Mouse (Mus musculus): ENCODE data around the gene Pcdh15. TPM values are rescaled to one million over a fixed set of nuclear protein-coding genes. Genes with fewer than 3 reads are reported as not detected.

Pcdh15 gene
- polyA plus RNA-seq, 1 experiment from 2014 or later: 0.70 TPM

DNA sequence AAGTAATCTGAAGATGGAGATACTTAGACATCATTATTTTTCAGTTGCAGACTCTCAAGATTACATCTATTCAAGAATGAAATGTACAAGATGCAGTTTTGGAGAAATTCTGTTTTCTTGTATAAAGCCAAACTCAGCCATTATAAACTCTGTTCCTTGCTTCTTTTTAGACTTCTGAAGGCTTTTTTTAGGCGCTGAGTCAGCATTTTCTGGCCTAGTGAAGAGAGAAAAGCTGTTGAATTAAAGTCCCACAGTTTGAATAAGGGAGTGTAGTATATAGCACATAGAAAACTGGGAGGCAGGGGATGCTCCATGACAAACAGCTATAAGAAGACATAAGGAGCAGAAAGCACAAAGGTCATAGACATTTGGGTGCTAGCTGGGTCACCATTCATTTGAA, 1017.7 kb downstream of the Pcdh15 start:
- Histone ChIP-seq H3K9me3 (ENCODE audit: control insufficient read depth, low read length) (no peaks in the 10 kb centered on the region), H3K36me3 (ENCODE audit: control insufficient read depth, insufficient read depth, low read length) (no peaks in the 10 kb centered on the region), H3K27ac (replicated peaks in 1 of 2; ENCODE audit: control insufficient read depth in 1 of 2, insufficient read depth in 1 of 2, low read depth in 2 of 2, low read length in 2 of 2) (no peak overlapping the region), H3K4me1 (ENCODE audit: control insufficient read depth in 2 of 2, insufficient read depth in 2 of 2, low read length in 2 of 2) (no peaks in the 10 kb centered on the region), H3K4me3 (ENCODE audit: control insufficient read depth in 1 of 2, insufficient read depth in 1 of 2, low read depth in 1 of 2, low read length in 2 of 2) (no peak overlapping the region), H3K4me2 (ENCODE audit: low read length) (no peak overlapping the region), H3K9ac (ENCODE audit: low read length) (no peak overlapping the region), H3K27me3 (ENCODE audit: control insufficient read depth, insufficient read depth, low read length) (no peaks in the 10 kb centered on the region)
- 15% methylated on average over 1 of the region's 1 CpGs for WGBS
- no peak for ATAC-seq (ENCODE audit: insufficient number of reproducible peaks, insufficient read depth, low FRiP score, low read depth)

DNA sequence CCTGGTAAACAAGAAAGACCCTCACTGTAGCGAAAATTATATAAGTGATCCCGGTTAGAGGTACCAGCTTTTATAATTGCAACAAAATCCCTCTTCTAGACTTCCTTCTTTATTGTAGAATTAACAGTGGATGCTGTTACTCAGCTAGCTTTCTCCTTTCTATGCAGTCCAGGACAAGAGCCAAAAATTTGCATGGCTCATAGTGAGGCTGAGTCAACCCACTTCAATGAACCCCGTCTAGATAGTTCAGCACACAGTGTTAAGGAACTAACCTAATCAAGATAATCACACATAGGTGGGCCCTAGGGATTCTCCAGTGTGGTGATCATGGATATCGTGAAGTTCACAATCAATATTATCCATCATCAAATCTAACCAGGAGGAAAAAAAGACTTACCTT, 1024.3 kb downstream of the Pcdh15 start:
- Histone ChIP-seq H3K4me2 (ENCODE audit: low read length) (no peak overlapping the region), H3K9me3 (ENCODE audit: control insufficient read depth, low read length) (no peaks in the 10 kb centered on the region), H3K4me3 (ENCODE audit: control insufficient read depth in 1 of 2, insufficient read depth in 1 of 2, low read depth in 1 of 2, low read length in 2 of 2) (no peak overlapping the region), H3K9ac (ENCODE audit: low read length) (no peak overlapping the region), H3K4me1 (ENCODE audit: control insufficient read depth in 2 of 2, insufficient read depth in 2 of 2, low read length in 2 of 2) (no peaks in the 10 kb centered on the region), H3K36me3 (ENCODE audit: control insufficient read depth, insufficient read depth, low read length) (no peaks in the 10 kb centered on the region), H3K27ac (replicated peaks in 1 of 2; ENCODE audit: control insufficient read depth in 1 of 2, insufficient read depth in 1 of 2, low read depth in 2 of 2, low read length in 2 of 2) (no peak overlapping the region), H3K27me3 (ENCODE audit: control insufficient read depth, insufficient read depth, low read length) (no peaks in the 10 kb centered on the region)
- 79% methylated on average over 4 of the region's 4 CpGs for WGBS
- ATAC-seq (ENCODE audit: insufficient number of reproducible peaks, insufficient read depth, low FRiP score, low read depth): no peak

DNA sequence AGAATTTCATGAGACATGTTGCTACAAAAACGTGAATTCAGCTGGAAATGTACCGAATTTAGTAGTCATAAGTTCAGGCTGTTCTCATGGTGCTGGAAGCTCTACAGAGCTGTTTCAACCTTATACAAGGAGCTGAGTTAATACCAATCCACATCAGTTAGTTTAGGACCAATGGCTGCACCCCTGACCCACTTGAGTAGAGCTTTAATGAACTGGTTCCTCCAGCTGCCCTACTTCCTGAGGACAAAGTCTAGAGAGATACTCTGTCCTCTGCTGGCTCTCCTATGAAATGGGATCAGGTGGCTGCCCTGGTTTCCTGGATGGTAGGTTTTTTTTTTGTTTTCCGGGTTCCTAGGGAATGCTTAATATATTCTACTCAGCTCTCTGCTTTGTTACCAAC, 1030.0 kb downstream of the Pcdh15 start:
- no peaks in the 10 kb centered on the region for H3K27me3 ChIP-seq (ENCODE audit: control insufficient read depth, insufficient read depth, low read length)
- 76% methylated on average over 3 of the region's 3 CpGs for WGBS
- ATAC-seq (ENCODE audit: insufficient number of reproducible peaks, insufficient read depth, low FRiP score, low read depth): no peak

DNA sequence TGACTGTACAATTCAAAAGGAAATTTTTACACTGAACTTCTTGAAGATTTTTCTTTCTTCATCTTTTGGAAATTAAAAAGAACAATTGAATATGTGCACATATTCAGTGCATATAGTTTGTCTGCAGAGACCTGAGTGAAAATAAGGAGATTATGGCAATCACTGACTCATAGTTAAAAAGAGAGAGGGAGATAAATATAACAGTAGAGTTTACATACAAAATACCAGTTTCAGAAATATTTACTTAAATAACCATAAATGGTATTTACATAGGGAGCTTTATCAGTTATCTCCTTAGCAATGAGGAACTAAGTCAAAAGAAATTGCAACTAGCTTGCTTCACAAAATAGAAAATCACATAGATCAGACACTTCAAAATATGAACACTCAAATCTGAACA, 1030.5 kb downstream of the Pcdh15 start:
- Histone ChIP-seq H3K36me3 (ENCODE audit: control insufficient read depth, insufficient read depth, low read length) (no peaks in the 10 kb centered on the region), H3K4me3 (ENCODE audit: control insufficient read depth in 1 of 2, insufficient read depth in 1 of 2, low read depth in 1 of 2, low read length in 2 of 2) (no peak overlapping the region), H3K27me3 (ENCODE audit: control insufficient read depth, insufficient read depth, low read length) (no peaks in the 10 kb centered on the region), H3K9ac (ENCODE audit: low read length) (no peak overlapping the region), H3K9me3 (ENCODE audit: control insufficient read depth, low read length) (no peaks in the 10 kb centered on the region), H3K4me1 (ENCODE audit: control insufficient read depth in 2 of 2, insufficient read depth in 2 of 2, low read length in 2 of 2) (no peaks in the 10 kb centered on the region), H3K4me2 (ENCODE audit: low read length) (no peak overlapping the region), H3K27ac (replicated peaks in 1 of 2; ENCODE audit: control insufficient read depth in 1 of 2, insufficient read depth in 1 of 2, low read depth in 2 of 2, low read length in 2 of 2) (no peak overlapping the region)
- ATAC-seq (ENCODE audit: insufficient number of reproducible peaks, insufficient read depth, low FRiP score, low read depth): no peak

More for the DNA sequence above, 1030.0 kb downstream of the Pcdh15 start:
- Histone ChIP-seq H3K9ac (ENCODE audit: low read length) (no peak overlapping the region), H3K9me3 (ENCODE audit: control insufficient read depth, low read length) (no peaks in the 10 kb centered on the region), H3K4me3 (ENCODE audit: control insufficient read depth in 1 of 2, insufficient read depth in 1 of 2, low read depth in 1 of 2, low read length in 2 of 2) (no peak overlapping the region), H3K36me3 (ENCODE audit: control insufficient read depth, insufficient read depth, low read length) (no peaks in the 10 kb centered on the region), H3K27ac (replicated peaks in 1 of 2; ENCODE audit: control insufficient read depth in 1 of 2, insufficient read depth in 1 of 2, low read depth in 2 of 2, low read length in 2 of 2) (no peak overlapping the region), H3K4me1 (ENCODE audit: control insufficient read depth in 2 of 2, insufficient read depth in 2 of 2, low read length in 2 of 2) (no peaks in the 10 kb centered on the region), H3K4me2 (ENCODE audit: low read length) (no peak overlapping the region)

DNA sequence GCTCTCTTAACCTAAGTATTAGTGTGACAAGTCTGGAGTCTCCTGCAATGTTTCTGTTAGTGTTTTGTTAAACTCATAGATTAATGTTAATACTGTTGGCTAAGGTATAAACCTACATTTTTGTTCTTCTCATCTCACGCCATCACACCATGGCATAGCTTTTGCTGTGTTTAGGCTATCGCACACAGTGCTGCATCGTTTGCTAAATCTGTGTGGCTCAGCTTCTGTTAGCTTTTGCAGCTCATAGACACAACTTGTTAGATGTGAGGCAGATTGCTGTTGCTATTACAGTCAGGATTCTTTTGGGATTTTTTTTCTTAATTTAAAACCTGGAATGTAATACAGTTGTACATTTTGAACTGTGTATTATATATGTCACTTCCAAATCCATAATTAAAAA, 1031.7 kb downstream of the Pcdh15 start:
- WGBS: 68% methylated on average over 3 of the region's 3 CpGs
- Histone ChIP-seq H3K4me1 (ENCODE audit: control insufficient read depth in 2 of 2, insufficient read depth in 2 of 2, low read length in 2 of 2) (no peaks in the 10 kb centered on the region), H3K27ac (replicated peaks in 1 of 2; ENCODE audit: control insufficient read depth in 1 of 2, insufficient read depth in 1 of 2, low read depth in 2 of 2, low read length in 2 of 2) (no peak overlapping the region), H3K36me3 (ENCODE audit: control insufficient read depth, insufficient read depth, low read length) (no peaks in the 10 kb centered on the region), H3K9ac (ENCODE audit: low read length) (no peak overlapping the region), H3K27me3 (ENCODE audit: control insufficient read depth, insufficient read depth, low read length) (no peaks in the 10 kb centered on the region), H3K9me3 (ENCODE audit: control insufficient read depth, low read length) (no peaks in the 10 kb centered on the region), H3K4me3 (ENCODE audit: control insufficient read depth in 1 of 2, insufficient read depth in 1 of 2, low read depth in 1 of 2, low read length in 2 of 2) (no peak overlapping the region), H3K4me2 (ENCODE audit: low read length) (no peak overlapping the region)
- ATAC-seq (ENCODE audit: insufficient number of reproducible peaks, insufficient read depth, low FRiP score, low read depth): no peak

DNA sequence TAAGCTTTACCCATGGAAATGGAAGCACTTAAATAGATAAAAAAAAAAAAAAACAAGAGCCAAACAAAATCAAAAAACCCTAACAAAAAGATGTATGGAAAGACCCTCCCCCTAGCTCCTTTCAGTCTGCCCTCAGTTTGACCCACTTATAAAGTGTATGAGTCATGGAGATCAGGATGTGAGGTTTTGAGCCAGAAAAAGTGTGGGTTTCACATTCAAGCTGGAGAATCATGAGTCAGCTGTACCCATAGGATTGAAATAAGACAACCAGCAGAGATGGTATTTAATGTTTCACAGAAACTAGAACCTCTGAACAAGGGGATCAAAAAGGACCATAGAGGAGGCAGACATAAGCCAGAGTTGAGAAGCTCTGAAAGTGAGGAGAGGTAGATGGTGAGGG, 1048.8 kb downstream of the Pcdh15 start:
- Histone ChIP-seq H3K9me3 (ENCODE audit: control insufficient read depth, low read length) (no peaks in the 10 kb centered on the region), H3K27me3 (ENCODE audit: control insufficient read depth, insufficient read depth, low read length) (no peaks in the 10 kb centered on the region)
- ATAC-seq (ENCODE audit: insufficient number of reproducible peaks, insufficient read depth, low FRiP score, low read depth): no peak

DNA sequence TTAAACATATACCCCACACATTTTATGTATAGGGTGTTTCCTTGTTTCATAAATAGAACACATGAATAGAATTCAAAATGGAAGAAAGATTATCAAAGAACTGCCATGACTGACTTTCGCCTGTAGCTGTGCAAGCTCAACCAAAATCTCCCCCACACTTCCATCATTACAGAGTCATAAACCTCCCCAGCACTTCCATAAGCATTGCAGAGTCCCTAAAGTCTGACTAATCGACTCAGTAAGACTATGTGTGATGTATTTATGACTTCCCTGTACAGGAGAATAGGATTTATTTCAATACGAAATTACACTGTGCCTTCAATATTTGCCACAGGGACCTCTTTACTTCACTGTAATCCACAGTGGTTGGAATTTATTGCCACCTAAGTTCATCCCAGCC, 1082.8 kb downstream of the Pcdh15 start:
- Histone ChIP-seq H3K4me3 (ENCODE audit: control insufficient read depth in 1 of 2, insufficient read depth in 1 of 2, low read depth in 1 of 2, low read length in 2 of 2) (no peak overlapping the region), H3K4me2 (ENCODE audit: low read length) (no peak overlapping the region), H3K27me3 (ENCODE audit: control insufficient read depth, insufficient read depth, low read length) (no peaks in the 10 kb centered on the region), H3K36me3 (ENCODE audit: control insufficient read depth, insufficient read depth, low read length) (no peaks in the 10 kb centered on the region), H3K9me3 (ENCODE audit: control insufficient read depth, low read length) (no peaks in the 10 kb centered on the region), H3K4me1 (ENCODE audit: control insufficient read depth in 2 of 2, insufficient read depth in 2 of 2, low read length in 2 of 2) (no peaks in the 10 kb centered on the region), H3K27ac (replicated peaks in 1 of 2; ENCODE audit: control insufficient read depth in 1 of 2, insufficient read depth in 1 of 2, low read depth in 2 of 2, low read length in 2 of 2) (no peak overlapping the region), H3K9ac (ENCODE audit: low read length) (no peak overlapping the region)
- WGBS: 62% methylated on average over 3 of the region's 3 CpGs
- no peak for ATAC-seq (ENCODE audit: insufficient number of reproducible peaks, insufficient read depth, low FRiP score, low read depth)

More for the DNA sequence above, 1048.8 kb downstream of the Pcdh15 start:
- no peaks in the 10 kb centered on the region for H3K4me1 ChIP-seq (ENCODE audit: control insufficient read depth in 2 of 2, insufficient read depth in 2 of 2, low read length in 2 of 2)
- no peak overlapping the region for H3K4me3 ChIP-seq (ENCODE audit: control insufficient read depth in 1 of 2, insufficient read depth in 1 of 2, low read depth in 1 of 2, low read length in 2 of 2)
- H3K36me3 ChIP-seq (ENCODE audit: control insufficient read depth, insufficient read depth, low read length): no peaks in the 10 kb centered on the region
- no peak overlapping the region for H3K27ac ChIP-seq (replicated peaks in 1 of 2; ENCODE audit: control insufficient read depth in 1 of 2, insufficient read depth in 1 of 2, low read depth in 2 of 2, low read length in 2 of 2)
- H3K9ac ChIP-seq (ENCODE audit: low read length): no peak overlapping the region
- H3K4me2 ChIP-seq (ENCODE audit: low read length): no peak overlapping the region

DNA sequence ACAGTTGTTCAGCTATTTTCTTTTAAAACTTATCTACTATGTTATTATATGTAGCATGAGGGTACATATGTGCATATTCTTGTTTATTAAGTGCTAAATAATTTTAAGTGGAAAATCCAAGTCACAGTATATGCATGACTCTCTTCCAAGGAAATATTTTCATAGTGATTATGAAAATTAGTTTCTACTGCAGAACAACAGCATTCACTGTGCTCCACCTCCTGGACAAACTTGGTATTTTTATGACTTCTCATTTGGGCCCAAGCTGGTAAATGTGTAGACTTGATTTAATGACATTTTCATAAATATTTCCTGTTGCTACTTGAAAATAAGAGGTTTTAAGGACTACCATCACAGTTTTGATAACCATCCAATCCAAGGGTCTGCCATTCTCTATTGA, 1104.5 kb downstream of the Pcdh15 start:
- Histone ChIP-seq H3K27ac (replicated peaks in 1 of 2; ENCODE audit: control insufficient read depth in 1 of 2, insufficient read depth in 1 of 2, low read depth in 2 of 2, low read length in 2 of 2) (no peak overlapping the region), H3K9me3 (ENCODE audit: control insufficient read depth, low read length) (no peaks in the 10 kb centered on the region), H3K4me1 (ENCODE audit: control insufficient read depth in 2 of 2, insufficient read depth in 2 of 2, low read length in 2 of 2) (no peaks in the 10 kb centered on the region), H3K4me3 (ENCODE audit: control insufficient read depth in 1 of 2, insufficient read depth in 1 of 2, low read depth in 1 of 2, low read length in 2 of 2) (no peak overlapping the region), H3K36me3 (ENCODE audit: control insufficient read depth, insufficient read depth, low read length) (no peaks in the 10 kb centered on the region), H3K9ac (ENCODE audit: low read length) (no peak overlapping the region), H3K4me2 (ENCODE audit: low read length) (no peak overlapping the region), H3K27me3 (ENCODE audit: control insufficient read depth, insufficient read depth, low read length) (no peaks in the 10 kb centered on the region)
- ATAC-seq (ENCODE audit: insufficient number of reproducible peaks, insufficient read depth, low FRiP score, low read depth): no peak
